Mouse (Mus musculus) liver, embryonic 12.5 days (tissue): ENCODE results near the gene Etv5. TPM values are rescaled to one million over a fixed set of nuclear protein-coding genes. Genes with fewer than 3 reads are reported as not detected.

Experiments used
- ATAC-seq: fragments of 200-750 bp; cut with Nextera tagmentation; 2 replicates; pipeline ENCODE4 v1.8.0; 2017; ENCODE audit warnings: moderate number of reproducible peaks, mild to moderate bottlenecking, moderate library complexity
- H3K27ac ChIP-seq: fragments of 300-500 bp; sonication (generic); 2 replicates; pipeline ENCODE4 v1.5.1; 2016; ENCODE audit warnings: mild to moderate bottlenecking
- H3K27me3 ChIP-seq: fragments of 300-500 bp; sonication (generic); replicated peaks from 2 replicates; pipeline ENCODE4 v1.6.1; 2016; ENCODE audit warnings: mild to moderate bottlenecking, moderate library complexity
- H3K36me3 ChIP-seq: fragments of 300-500 bp; sonication (generic); 2 replicates; pipeline ENCODE4 v1.6.1; 2016; ENCODE audit warnings: mild to moderate bottlenecking, moderate library complexity
- H3K4me1 ChIP-seq: fragments of 300-500 bp; sonication (generic); 2 replicates; pipeline ENCODE4 v1.6.1; 2016
- H3K4me2 ChIP-seq: fragments of 300-500 bp; sonication (generic); 2 replicates; pipeline ENCODE4 v1.6.1; 2016; ENCODE audit warnings: mild to moderate bottlenecking, moderate library complexity
- H3K4me3 ChIP-seq: fragments of 300-500 bp; sonication (generic); 2 replicates; pipeline ENCODE4 v1.5.1; 2016; ENCODE audit warnings: mild to moderate bottlenecking, moderate library complexity
- H3K9ac ChIP-seq: fragments of 300-500 bp; sonication (generic); 2 replicates; pipeline ENCODE4 v1.6.1; 2016; ENCODE audit warnings: mild to moderate bottlenecking, moderate library complexity
- H3K9me3 ChIP-seq: fragments of 300-500 bp; sonication (generic); replicated peaks from 2 replicates; pipeline ENCODE4 v1.6.1; 2016; ENCODE audit warnings: mild to moderate bottlenecking, moderate library complexity
- WGBS: fragments of 180-500 bp; shearing (Covaris S2); methylation state at CpG from one replicate; pipeline ENCODE4 v1.1.7; 2016; ENCODE audit not compliant: insufficient replicate concordance; 5-methylcytosine and 5-hydroxymethylcytosine counted together
- polyA plus RNA-seq: library from polyadenylated mRNA; unstranded; fragments of >200 nt; fragmentation: Nextera tagmentation; extraction: Ambion mirVana; gene quantifications from 2 replicates; pipeline ENCODE4 v1.2.1, GENCODE M21; 2016

Gene Etv5
- polyA plus RNA-seq, 1 experiment from 2014 or later = 8.0 TPM

DNA sequence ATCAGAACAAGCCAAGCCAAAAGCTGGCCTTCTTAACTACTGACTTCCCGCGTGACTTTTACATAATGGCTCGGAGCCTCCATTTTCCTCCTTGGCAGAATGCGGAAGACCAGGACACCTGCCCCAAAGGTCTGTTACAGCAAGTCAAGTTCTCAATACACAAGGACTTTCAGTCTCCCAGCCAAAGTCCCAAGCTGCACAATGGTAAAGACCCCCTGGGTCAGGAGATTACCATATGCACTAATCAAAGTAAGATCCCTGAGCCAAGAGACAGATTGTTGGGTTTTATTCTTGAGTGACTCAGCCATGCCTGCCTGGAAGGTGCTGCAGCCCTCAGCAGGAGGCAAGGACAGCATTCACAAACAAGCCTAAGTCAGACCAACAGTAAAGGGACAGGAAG, 33.5 kb downstream of the Etv5 start:
- ATAC-seq = no peak
- 84% methylated on average over 4 of the region's 4 CpGs for WGBS
- Histone ChIP-seq H3K9me3 (no peaks in the 10 kb centered on the region), H3K36me3 (peaks cover 8% of the 10 kb centered on the region), H3K9ac (no peak overlapping the region), H3K4me2 (no peak overlapping the region), H3K27me3 (no peaks in the 10 kb centered on the region), H3K27ac (no peak overlapping the region), H3K4me1 (peaks cover 17% of the 10 kb centered on the region; the same call in 1 of the 2 replicates), H3K4me3 (no peak overlapping the region)

DNA sequence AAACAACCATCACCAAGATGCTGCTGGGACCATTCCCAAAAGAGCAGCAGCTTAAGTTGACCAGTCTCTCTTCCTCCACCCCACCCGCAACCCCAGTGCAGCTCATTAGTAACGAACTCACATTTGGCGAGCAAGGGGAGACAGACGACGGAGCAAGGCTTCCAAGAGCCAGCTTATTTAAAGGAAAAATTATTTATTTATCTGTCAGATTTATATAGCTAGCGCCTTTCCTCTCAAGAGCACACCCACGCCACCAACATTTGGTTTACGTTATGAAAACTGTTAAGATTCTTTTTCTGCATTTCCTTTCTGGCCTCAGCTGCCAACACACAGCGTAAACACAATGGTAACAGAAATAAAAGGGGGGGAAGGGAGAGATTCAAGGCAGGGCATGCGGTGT, 34.0 kb downstream of the Etv5 start:
- Histone ChIP-seq H3K36me3 (peaks cover 8% of the 10 kb centered on the region), H3K9me3 (no peaks in the 10 kb centered on the region), H3K27ac (no peak overlapping the region), H3K27me3 (no peaks in the 10 kb centered on the region), H3K4me1 (peaks cover 14% of the 10 kb centered on the region; the same call in 1 of the 2 replicates), H3K9ac (no peak overlapping the region), H3K4me3 (no peak overlapping the region), H3K4me2 (no peak overlapping the region)
- 69% methylated on average over 10 of the region's 10 CpGs for WGBS
- ATAC-seq = no peak

DNA sequence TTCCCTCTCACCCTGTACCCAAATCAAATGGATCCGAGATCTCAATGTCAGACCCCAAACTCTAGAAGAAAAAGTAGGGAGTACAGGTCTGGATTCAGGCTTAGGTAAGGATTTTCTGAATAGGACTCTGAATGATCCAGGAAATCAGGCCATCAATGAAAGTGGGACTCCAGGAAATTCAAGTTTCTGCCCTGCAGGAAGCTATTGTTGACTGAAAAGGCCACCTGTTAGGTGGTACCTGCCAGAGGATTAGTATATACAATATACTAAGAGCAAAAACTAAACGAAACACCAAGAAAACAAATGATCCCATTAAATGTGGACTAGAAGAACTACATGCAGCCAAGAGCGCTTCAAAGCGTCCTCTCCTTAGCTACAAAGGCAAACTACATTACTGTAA, 35.8 kb downstream of the Etv5 start:
- H3K36me3 ChIP-seq = peaks cover 12% of the 10 kb centered on the region
- WGBS = 82% methylated on average over 4 of the region's 4 CpGs
- H3K9me3 ChIP-seq = no peaks in the 10 kb centered on the region
- H3K4me3 ChIP-seq = no peak overlapping the region
- no peak overlapping the region for H3K9ac ChIP-seq
- ATAC-seq = no peak
- H3K4me2 ChIP-seq = no peak overlapping the region
- no peaks in the 10 kb centered on the region for H3K4me1 ChIP-seq
- H3K27me3 ChIP-seq = no peaks in the 10 kb centered on the region
- H3K27ac ChIP-seq = no peak overlapping the region

DNA sequence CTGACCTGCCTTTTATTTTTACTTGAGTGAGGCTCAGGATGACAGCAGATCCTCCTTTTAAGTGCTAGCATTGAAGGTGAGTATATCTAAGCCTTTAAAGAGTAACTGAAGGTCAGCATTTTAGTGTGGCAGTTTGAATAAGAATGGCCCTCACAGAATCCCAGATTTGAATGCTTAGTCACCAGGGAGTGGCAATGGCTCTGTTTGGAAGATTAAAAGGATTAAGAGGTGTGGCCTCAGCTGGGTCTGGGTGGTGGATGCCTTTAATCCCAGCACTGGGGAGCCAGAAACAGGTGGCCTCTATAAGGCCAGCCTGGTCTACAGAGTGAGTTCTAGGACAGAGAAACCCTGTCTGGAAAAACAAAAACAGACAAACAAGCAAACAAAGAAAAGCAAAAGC, 36.9 kb downstream of the Etv5 start:
- Histone ChIP-seq H3K4me3 (no peak overlapping the region), H3K4me2 (no peak overlapping the region), H3K9me3 (no peaks in the 10 kb centered on the region), H3K27me3 (no peaks in the 10 kb centered on the region), H3K9ac (no peak overlapping the region), H3K27ac (no peak overlapping the region), H3K4me1 (no peaks in the 10 kb centered on the region), H3K36me3 (peaks cover 12% of the 10 kb centered on the region)
- no peak for ATAC-seq

DNA sequence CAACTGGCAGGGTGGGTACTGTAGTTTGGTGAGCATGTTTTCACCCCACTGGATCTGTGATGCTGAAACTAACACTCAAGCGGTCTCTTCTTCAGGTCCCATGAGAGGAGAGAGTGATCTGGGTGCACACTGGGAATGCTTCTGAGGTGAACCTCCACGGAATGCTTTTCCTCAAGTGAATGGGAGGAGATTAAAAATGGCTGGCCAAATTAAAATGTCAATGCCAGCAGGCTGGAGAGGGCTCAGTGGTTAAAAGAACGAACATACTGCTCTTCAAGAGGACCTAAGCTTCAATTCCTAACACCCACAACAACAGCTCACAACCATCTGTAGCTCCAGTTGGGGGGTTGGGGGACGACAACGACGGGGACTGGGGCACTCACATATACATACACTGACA, 39.3 kb downstream of the Etv5 start:
- ATAC-seq = no peak
- Histone ChIP-seq H3K9ac (no peak overlapping the region), H3K36me3 (peaks cover 12% of the 10 kb centered on the region), H3K4me3 (no peak overlapping the region), H3K27me3 (no peaks in the 10 kb centered on the region), H3K27ac (no peak overlapping the region), H3K9me3 (no peaks in the 10 kb centered on the region), H3K4me1 (no peaks in the 10 kb centered on the region), H3K4me2 (no peak overlapping the region)
- 74% methylated on average over 6 of the region's 6 CpGs for WGBS

DNA sequence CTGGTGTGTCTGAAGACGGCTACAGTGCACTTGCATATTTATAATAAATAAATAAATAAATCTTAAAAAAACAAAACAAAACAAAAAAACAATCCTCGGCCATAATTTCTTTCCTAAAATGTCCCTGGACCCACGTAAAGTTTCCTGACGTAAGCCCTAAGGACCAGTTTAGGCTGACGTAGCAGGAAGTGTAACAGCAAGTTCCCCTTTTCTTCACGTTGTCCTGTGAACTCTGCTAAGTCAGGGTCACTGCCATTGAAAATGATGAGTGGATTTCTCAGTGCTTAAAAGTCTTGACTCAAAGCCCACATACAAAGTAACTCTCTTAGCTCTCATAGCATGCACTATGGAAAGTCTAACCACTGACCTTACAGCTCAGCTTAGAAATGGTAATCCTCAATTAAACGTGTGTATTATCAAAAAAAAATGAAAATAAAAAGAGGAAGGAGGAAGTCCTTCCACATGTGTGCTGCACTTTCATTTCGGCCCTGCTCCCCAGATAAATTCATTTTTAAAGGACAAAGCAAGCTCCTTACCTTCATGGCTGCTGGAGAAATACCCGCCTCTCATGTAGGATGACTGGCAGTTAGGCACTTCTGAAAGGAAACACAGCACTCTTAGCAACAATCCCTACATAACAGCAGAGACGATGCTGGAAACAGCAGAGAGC, 40.6 kb downstream of the Etv5 start:
- Histone ChIP-seq H3K9ac (no peak overlapping the region), H3K4me3 (no peak overlapping the region), H3K9me3 (no peaks in the 10 kb centered on the region), H3K27me3 (no peaks in the 10 kb centered on the region), H3K4me1 (no peaks in the 10 kb centered on the region), H3K4me2 (no peak overlapping the region), H3K27ac (no peak overlapping the region), H3K36me3 (peaks cover 9% of the 10 kb centered on the region)
- no peak for ATAC-seq
- whole genome bisulfite sequencing = 49% methylated on average over 10 of the region's 10 CpGs

DNA sequence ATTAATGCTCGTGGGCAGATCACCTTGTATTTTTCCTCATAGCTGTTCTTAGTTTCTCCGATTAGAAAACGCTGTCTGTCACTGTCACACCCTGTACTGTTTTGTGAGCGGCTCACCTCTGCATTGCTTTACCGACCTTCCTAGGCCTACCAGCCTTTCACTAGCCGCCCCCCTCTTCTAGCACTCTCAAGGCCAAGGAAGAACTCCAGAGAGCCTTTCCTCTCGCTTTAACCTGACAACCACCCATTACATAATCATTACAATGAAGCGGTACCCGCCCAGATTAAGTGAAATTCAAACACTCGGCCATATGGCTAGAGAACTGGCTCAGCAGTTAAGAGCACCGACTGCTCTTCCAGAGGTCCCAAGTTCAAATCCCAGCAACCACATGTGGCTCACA, 41.2 kb downstream of the Etv5 start:
- no peak overlapping the region for H3K4me2 ChIP-seq
- no peak overlapping the region for H3K4me3 ChIP-seq
- H3K9me3 ChIP-seq = no peaks in the 10 kb centered on the region
- peaks cover 9% of the 10 kb centered on the region for H3K36me3 ChIP-seq
- WGBS = 71% methylated on average over 11 of the region's 11 CpGs
- no peaks in the 10 kb centered on the region for H3K27me3 ChIP-seq
- H3K27ac ChIP-seq = no peak overlapping the region
- no peak for ATAC-seq
- H3K4me1 ChIP-seq = no peaks in the 10 kb centered on the region
- H3K9ac ChIP-seq = no peak overlapping the region

DNA sequence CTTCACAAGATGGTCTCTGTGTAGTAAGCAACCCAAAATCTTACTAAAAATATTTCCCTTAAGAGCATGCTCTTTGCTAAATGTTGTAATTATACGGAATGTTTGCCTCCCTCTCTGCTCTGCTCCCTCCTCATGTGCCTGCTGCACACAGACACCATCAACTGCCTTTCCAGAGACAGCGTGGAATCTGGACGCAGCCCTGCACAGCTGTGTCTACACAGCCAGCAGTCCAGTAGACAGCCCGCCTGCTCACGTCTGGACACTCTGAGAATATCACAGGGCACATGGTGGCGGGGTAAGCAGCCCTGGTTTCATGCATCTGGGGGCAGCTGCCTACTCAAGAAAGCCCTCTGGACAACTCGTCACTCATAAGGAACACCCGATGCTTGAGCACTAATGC, 43.1 kb downstream of the Etv5 start:
- Histone ChIP-seq H3K4me3 (no peak overlapping the region), H3K27me3 (no peaks in the 10 kb centered on the region), H3K9ac (no peak overlapping the region), H3K4me1 (no peaks in the 10 kb centered on the region), H3K4me2 (no peak overlapping the region), H3K27ac (no peak overlapping the region), H3K9me3 (no peaks in the 10 kb centered on the region), H3K36me3 (peaks cover 6% of the 10 kb centered on the region; the same call in 1 of the 2 replicates)
- no peak for ATAC-seq
- WGBS = 68% methylated on average over 8 of the region's 8 CpGs

DNA sequence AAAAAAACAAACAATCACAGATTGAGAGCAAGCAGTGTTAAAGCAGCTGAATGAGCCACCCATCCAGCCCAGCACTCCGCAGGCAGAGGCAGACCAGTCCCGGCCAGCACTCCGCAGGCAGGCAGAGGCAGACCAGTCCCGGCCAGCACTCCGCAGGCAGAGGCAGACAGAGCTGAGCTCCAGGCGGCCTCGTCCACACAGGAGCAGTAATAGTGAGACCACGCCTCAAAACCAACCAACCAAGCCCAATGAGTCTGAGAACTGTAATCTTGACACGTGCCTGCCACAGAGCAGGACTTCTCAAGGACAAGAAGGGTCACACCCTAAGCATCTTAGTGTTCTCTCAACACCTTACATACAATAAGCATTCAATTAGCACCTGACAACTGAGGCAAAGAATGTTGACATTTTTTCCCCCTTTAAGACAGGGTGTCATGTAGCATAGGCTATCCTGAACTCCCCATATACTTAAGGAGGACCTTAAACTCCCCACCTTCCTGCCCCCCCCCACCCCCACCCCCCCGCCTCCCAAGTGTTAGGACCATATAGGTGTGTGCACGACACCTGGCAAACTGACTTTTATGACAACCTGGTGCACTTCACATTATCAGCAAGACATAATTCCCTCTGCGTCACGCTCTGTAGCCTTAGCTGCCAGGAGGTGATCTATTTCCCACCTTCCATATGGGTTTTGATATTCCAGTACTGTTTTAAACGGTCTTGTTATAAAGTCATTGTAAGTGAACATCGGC, 44.2 kb downstream of the Etv5 start:
- WGBS = 72% methylated on average over 15 of the region's 15 CpGs
- H3K36me3 ChIP-seq = peaks cover 4% of the 10 kb centered on the region; the same call in 1 of the 2 replicates
- no peak overlapping the region for H3K9ac ChIP-seq
- no peaks in the 10 kb centered on the region for H3K4me1 ChIP-seq
- no peaks in the 10 kb centered on the region for H3K9me3 ChIP-seq
- no peaks in the 10 kb centered on the region for H3K27me3 ChIP-seq
- no peak overlapping the region for H3K4me3 ChIP-seq
- ATAC-seq = no peak
- no peak overlapping the region for H3K4me2 ChIP-seq
- H3K27ac ChIP-seq = no peak overlapping the region

DNA sequence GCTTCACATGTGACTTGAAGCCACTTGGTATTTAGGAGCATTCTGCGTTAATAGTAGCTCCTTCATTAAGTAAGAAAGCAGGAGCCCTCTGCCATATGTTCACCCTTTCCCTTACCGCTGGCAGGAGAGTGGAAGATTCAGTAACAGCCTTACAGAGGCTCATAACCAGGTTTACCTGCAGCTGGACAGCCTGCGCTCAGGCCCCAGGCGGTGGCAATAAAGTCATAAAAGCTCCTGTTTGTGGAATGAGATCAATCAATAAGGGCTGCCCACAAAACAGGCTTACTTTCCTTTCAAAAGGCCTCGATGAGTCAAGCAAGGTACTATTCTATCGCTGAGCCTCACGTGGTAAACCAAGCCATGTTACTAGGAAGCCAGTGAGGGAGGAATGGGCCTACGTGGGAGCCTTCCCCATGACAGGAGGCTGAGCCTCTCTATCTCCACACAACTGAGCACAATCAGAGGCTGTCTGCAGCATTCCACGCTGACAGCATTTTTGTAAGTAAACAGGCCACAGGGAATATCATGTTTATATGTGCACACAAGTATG, 49.1 kb downstream of the Etv5 start:
- Histone ChIP-seq H3K36me3 (0 out of 2 replicates have a peak, but pooled peaks cover 6% of the 10 kb centered on the region), H3K27me3 (no peaks in the 10 kb centered on the region), H3K4me1 (no peaks in the 10 kb centered on the region), H3K4me3 (no peak overlapping the region), H3K4me2 (no peak overlapping the region), H3K9me3 (no peaks in the 10 kb centered on the region), H3K27ac (no peak overlapping the region), H3K9ac (no peak overlapping the region)
- WGBS = 75% methylated on average over 9 of the region's 9 CpGs
- ATAC-seq = no peak

DNA sequence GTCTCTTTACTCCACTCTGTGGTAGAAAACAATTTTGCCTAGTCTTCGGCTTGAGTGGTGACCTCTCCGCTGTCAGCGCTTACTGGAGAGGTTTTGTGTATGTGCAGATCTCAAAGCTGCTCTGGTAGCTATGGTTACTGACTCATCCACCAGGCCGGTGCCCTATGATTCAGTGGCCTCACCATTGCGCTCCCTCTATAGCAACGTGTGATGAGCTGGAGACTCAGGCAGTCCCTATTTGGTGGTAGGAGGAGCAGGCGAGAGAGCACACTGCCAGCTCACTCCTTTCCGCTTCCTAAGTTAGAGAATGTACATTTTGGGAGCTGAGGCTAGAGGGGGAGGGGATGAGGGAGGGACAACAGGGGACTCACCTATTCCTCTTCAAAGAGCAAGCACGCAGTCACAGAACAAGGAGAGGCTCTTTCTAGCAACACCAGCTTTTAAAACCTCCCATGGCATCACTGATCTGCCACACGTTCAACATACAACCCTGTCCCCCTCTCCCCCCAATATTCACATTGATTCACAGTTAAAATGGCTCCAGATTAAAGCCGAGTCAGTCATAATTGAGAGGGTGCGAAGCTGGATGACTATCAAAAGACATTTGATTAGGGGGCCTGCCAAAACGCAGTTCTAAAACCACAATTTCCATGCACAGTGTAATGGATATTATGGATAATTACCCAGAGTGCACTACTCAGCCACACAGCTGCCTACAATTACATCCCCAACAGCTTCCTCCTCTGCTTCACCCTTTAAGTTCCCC, 50.2 kb downstream of the Etv5 start:
- no peak overlapping the region for H3K9ac ChIP-seq

DNA sequence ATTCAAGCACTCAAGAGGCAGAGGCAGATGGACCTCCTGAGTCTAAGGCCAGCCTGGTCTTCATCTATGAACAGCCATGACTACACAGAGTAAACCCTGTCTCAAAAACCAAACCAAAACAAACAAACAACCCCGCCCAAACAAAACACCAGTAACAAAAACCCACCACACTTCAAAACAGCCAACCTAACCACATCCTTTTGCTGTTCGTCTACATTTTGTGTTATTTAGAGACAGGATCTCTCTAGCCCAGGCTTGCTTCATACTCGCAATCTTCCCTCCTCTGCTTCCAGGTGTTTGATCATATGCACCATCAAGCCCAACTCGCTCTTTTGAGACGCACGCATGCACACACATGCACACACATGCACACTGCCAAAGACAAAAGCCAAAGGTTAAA, 51.8 kb downstream of the Etv5 start:
- no peak for ATAC-seq
- Histone ChIP-seq H3K4me2 (no peak overlapping the region), H3K36me3 (peaks cover 19% of the 10 kb centered on the region), H3K9me3 (no peaks in the 10 kb centered on the region), H3K4me1 (no peaks in the 10 kb centered on the region), H3K4me3 (no peak overlapping the region), H3K27me3 (no peaks in the 10 kb centered on the region), H3K9ac (no peak overlapping the region), H3K27ac (no peak overlapping the region)
- WGBS = 69% methylated on average over 6 of the region's 6 CpGs

More for the DNA sequence above, 50.2 kb downstream of the Etv5 start:
- peaks cover 13% of the 10 kb centered on the region for H3K36me3 ChIP-seq
- no peaks in the 10 kb centered on the region for H3K9me3 ChIP-seq
- no peak overlapping the region for H3K4me2 ChIP-seq
- no peak overlapping the region for H3K27ac ChIP-seq
- 81% methylated on average over 13 of the region's 13 CpGs for WGBS
- H3K27me3 ChIP-seq = no peaks in the 10 kb centered on the region
- H3K4me1 ChIP-seq = no peaks in the 10 kb centered on the region
- H3K4me3 ChIP-seq = no peak overlapping the region
- no peak for ATAC-seq
